Mouse (Mus musculus) bone marrow, adult 2 months (tissue): ENCODE results near the gene Clec1a.

Experiments
- CTCF ChIP-seq: fragments of 200-500 bp; IDR thresholded peaks from 2 replicates; pipeline ENCODE4 v1.5.1; 2011; ENCODE audit warnings: low read length, control low read depth; ENCODE audit not compliant: control insufficient read depth, insufficient read depth
- POLR2A ChIP-seq: fragments of 200-500 bp; IDR thresholded peaks from 2 replicates; pipeline ENCODE4 v1.6.1; 2011; ENCODE audit warnings: low read depth, mild to moderate bottlenecking, control low read depth, low read length, borderline replicate concordance; ENCODE audit not compliant: control insufficient read depth

GRCm38 (mm10) chr6:129423040-129423733, 28.6 kb downstream of the Clec1a start:
- TF ChIP-seq CTCF (no peak), POLR2A (no peak)
